Mouse (Mus musculus) spleen, postnatal 36 days (tissue): ENCODE data around the gene Scamp2.

ENCODE experiments used
- DNase-seq, 2 experiments: peaks; one replicate each; pipeline ENCODE4 v3.0.0; 2022; ENCODE audit warnings: low spot score in 2 of 2, mixed read lengths in 1 of 2

Gene Scamp2

GRCm38 (mm10) chr9:57550126-57550862 lies 10.4 kb upstream of the Scamp2 start:
- DNase-seq = no peak

GRCm38 (mm10) chr9:57552139-57552887 lies 8.4 kb upstream of the Scamp2 start, which contains the start of gene Mpi:
TSS of gene Mpi (minus strand) at chr9:57552763.
- peak; percentile 42 to 46 for DNase-seq

GRCm38 (mm10) chr9:57553119-57553518 lies 7.6 kb upstream of the Scamp2 start:
- no peak for DNase-seq

- DNase-seq = no peak
These were observed 6.0 kb upstream of the Scamp2 start for GRCm38 (mm10) chr9:57554753-57555152.

GRCm38 (mm10) chr9:57557215-57557614 lies 3.5 kb upstream of the Scamp2 start:
- DNase-seq = no peak

- DNase-seq = no peak
These were observed 2.1 kb upstream of the Scamp2 start for GRCm38 (mm10) chr9:57558625-57559024.

GRCm38 (mm10) chr9:57559568-57559967 lies 1.2 kb upstream of the Scamp2 start:
- no peak for DNase-seq

- no peak for DNase-seq
These were observed 480 bp upstream of the Scamp2 start for GRCm38 (mm10) chr9:57560263-57560662.

- DNase-seq = peak; percentile 69 to 70
These were observed 962 bp downstream of the Scamp2 start for GRCm38 (mm10) chr9:57561711-57562099.

- no peak for DNase-seq
These were observed 2.2 kb downstream of the Scamp2 start for GRCm38 (mm10) chr9:57562896-57563372.

- no peak for DNase-seq
These were observed 3.9 kb downstream of the Scamp2 start for GRCm38 (mm10) chr9:57564609-57565008.

- peak in 1 of 2 experiments; percentile 43 for DNase-seq
These were observed 5.0 kb downstream of the Scamp2 start for GRCm38 (mm10) chr9:57565741-57566221.

GRCm38 (mm10) chr9:57566846-57567245 lies 6.1 kb downstream of the Scamp2 start:
- no peak for DNase-seq

GRCm38 (mm10) chr9:57568500-57568899 lies 7.8 kb downstream of the Scamp2 start:
- DNase-seq = no peak

- no peak for DNase-seq
These were observed 13.7 kb downstream of the Scamp2 start for GRCm38 (mm10) chr9:57574397-57574796.

GRCm38 (mm10) chr9:57575577-57575976 lies 14.8 kb downstream of the Scamp2 start:
- DNase-seq = no peak

GRCm38 (mm10) chr9:57577144-57577849 lies 16.6 kb downstream of the Scamp2 start:
- DNase-seq = no peak

GRCm38 (mm10) chr9:57584991-57585390 lies 24.2 kb downstream of the Scamp2 start:
- no peak for DNase-seq

GRCm38 (mm10) chr9:57589224-57590126 lies 28.7 kb downstream of the Scamp2 start, which contains the start of gene Ulk3:
TSS of gene Ulk3 (plus strand) at chr9:57589452.
- peak; percentile 87 to 89 for DNase-seq

- DNase-seq = no peak
These were observed 30.0 kb downstream of the Scamp2 start for GRCm38 (mm10) chr9:57590726-57591125.
